Mouse (Mus musculus) thymus, adult 2 months (tissue): ENCODE data around the gene Slc51a. TPM values are rescaled to one million over a fixed set of nuclear protein-coding genes. Genes with fewer than 3 reads are reported as not detected.
A peak's percentile ranks its signal among the peaks of the same experiment; 100 is the strongest.

Source experiments
- DNase-seq: peaks from one replicate; pipeline ENCODE4 v3.0.0; 2021
- H3K27ac ChIP-seq: fragments of 200-500 bp; 2 replicates; pipeline ENCODE4 v1.5.1; 2012; ENCODE audit warnings: low read length, control low read depth; ENCODE audit not compliant: control insufficient read depth, insufficient read depth
- H3K27me3 ChIP-seq: fragments of 200-500 bp; 2 replicates; pipeline ENCODE4 v1.6.1; 2012; ENCODE audit warnings: mild to moderate bottlenecking, low read length, moderate library complexity, mixed read lengths; ENCODE audit not compliant: control insufficient read depth, insufficient read depth
- H3K36me3 ChIP-seq: fragments of 200-500 bp; 2 replicates; pipeline ENCODE4 v1.6.1; 2012; ENCODE audit warnings: mild to moderate bottlenecking, low read length, moderate library complexity; ENCODE audit not compliant: control insufficient read depth, insufficient read depth
- H3K4me1 ChIP-seq: fragments of 200-500 bp; replicated peaks from 2 replicates; pipeline ENCODE4 v1.6.1; 2012; ENCODE audit warnings: low read length; ENCODE audit not compliant: control insufficient read depth, insufficient read depth
- H3K4me3 ChIP-seq: fragments of 200-500 bp; 2 replicates; pipeline ENCODE4 v1.5.1; 2012; ENCODE audit warnings: mild to moderate bottlenecking, low read length, control low read depth, moderate library complexity; ENCODE audit not compliant: control insufficient read depth, insufficient read depth
- CTCF ChIP-seq: fragments of 200-500 bp; IDR thresholded peaks from 2 replicates; pipeline ENCODE4 v1.5.1; 2012; ENCODE audit warnings: mild to moderate bottlenecking, control low read depth, low read length, moderate library complexity, borderline replicate concordance; ENCODE audit not compliant: control insufficient read depth, poor library complexity, insufficient read depth; ENCODE audit errors: extremely low read depth
- POLR2A ChIP-seq: fragments of 200-500 bp; IDR thresholded peaks from 2 replicates; pipeline ENCODE4 v1.6.1; 2012; ENCODE audit warnings: mild to moderate bottlenecking, low read length, control low read depth, moderate library complexity; ENCODE audit not compliant: control insufficient read depth, poor library complexity, insufficient read depth; ENCODE audit errors: extremely low read depth
- whole genome bisulfite sequencing: fragments of 180-500 bp; shearing (Covaris S2); methylation state at CpG from one replicate; pipeline ENCODE4 v1.1.7; 2018; 5-methylcytosine and 5-hydroxymethylcytosine counted together
- polyA plus RNA-seq: library from polyadenylated mRNA; depleted of rRNA; stranded (reverse); fragments of >200 nt; gene quantifications from 2 replicates; pipeline ENCODE4 v1.2.3, GENCODE M21; 2012

The Slc51a gene
- polyA plus RNA-seq, 1 experiment = 1.3 TPM

- Histone ChIP-seq H3K4me3 (no peak overlapping the region), H3K4me1 (peaks cover 57% of the 10 kb centered on the region), H3K27ac (peak overlapping the region; percentile 70; the same call in 1 of the 2 replicates), H3K27me3 (no peaks in the 10 kb centered on the region), H3K36me3 (no peaks in the 10 kb centered on the region)
- DNase-seq = no peak
- TF ChIP-seq POLR2A (no peak), CTCF (no peak)
- 31% methylated on average over 6 of the region's 6 CpGs for WGBS
Measured at GRCm38 (mm10) chr16:32522578-32523194, 35.0 kb upstream of the Slc51a start.

- peak; percentile 62 for DNase-seq
- Histone ChIP-seq H3K27me3 (no peaks in the 10 kb centered on the region), H3K4me1 (peaks cover 70% of the 10 kb centered on the region), H3K4me3 (no peak overlapping the region), H3K36me3 (no peaks in the 10 kb centered on the region), H3K27ac (peak overlapping the region; percentile 85)
- TF ChIP-seq POLR2A (no peak), CTCF (no peak)
- 3% methylated on average over 9 of the region's 9 CpGs for WGBS
Measured at GRCm38 (mm10) chr16:32520372-32520748, 32.7 kb upstream of the Slc51a start.

- Histone ChIP-seq H3K27ac (peak overlapping the region; percentile 85), H3K4me3 (no peak overlapping the region), H3K36me3 (no peaks in the 10 kb centered on the region), H3K27me3 (no peaks in the 10 kb centered on the region), H3K4me1 (peaks cover 74% of the 10 kb centered on the region)
- DNase-seq = peak; percentile 34
- TF ChIP-seq POLR2A = no peak
- no peak for TF ChIP-seq CTCF
- WGBS = 23% methylated on average over 15 of the region's 15 CpGs
Measured at GRCm38 (mm10) chr16:32519656-32520371, 32.1 kb upstream of the Slc51a start.

- DNase-seq = no peak
- Histone ChIP-seq H3K4me1 (peaks cover 65% of the 10 kb centered on the region), H3K36me3 (no peaks in the 10 kb centered on the region), H3K27me3 (no peaks in the 10 kb centered on the region), H3K4me3 (no peak overlapping the region), H3K27ac (no peak overlapping the region)
- WGBS = 85% methylated on average over 12 of the region's 12 CpGs
- TF ChIP-seq POLR2A (no peak), CTCF (no peak)
Measured at GRCm38 (mm10) chr16:32517785-32518481, 30.3 kb upstream of the Slc51a start.

- Histone ChIP-seq H3K27ac (peak overlapping the region; percentile 90), H3K4me3 (peak overlapping the region; percentile 30), H3K27me3 (no peaks in the 10 kb centered on the region), H3K36me3 (no peaks in the 10 kb centered on the region), H3K4me1 (peaks cover 55% of the 10 kb centered on the region)
- TF ChIP-seq POLR2A = 0 out of 2 replicates have a peak, but pooled peaks have one; percentile 34
- TF ChIP-seq CTCF = no peak
- 2% methylated on average over 21 of the region's 21 CpGs for WGBS
- peak; percentile 78 for DNase-seq
Measured at GRCm38 (mm10) chr16:32516006-32516962, 28.6 kb upstream of the Slc51a start.

GRCm38 (mm10) chr16:32513948-32514347 lies 26.3 kb upstream of the Slc51a start:
- Histone ChIP-seq H3K4me3 (no peak overlapping the region), H3K27me3 (no peaks in the 10 kb centered on the region), H3K4me1 (peaks cover 44% of the 10 kb centered on the region), H3K36me3 (no peaks in the 10 kb centered on the region), H3K27ac (no peak overlapping the region)
- WGBS = 99% methylated on average over 6 of the region's 6 CpGs
- no peak for TF ChIP-seq CTCF
- TF ChIP-seq POLR2A = no peak
- DNase-seq = no peak
